Mouse (Mus musculus) testis, adult 2 months (tissue): ENCODE data around the gene Pik3ip1. TPM values are rescaled to one million over a fixed set of nuclear protein-coding genes. Genes with fewer than 3 reads are reported as not detected.

Experiments
- H3K27ac ChIP-seq: fragments of 200-500 bp; 2 replicates; pipeline ENCODE4 v1.5.1; 2012; ENCODE audit warnings: low read depth, low read length; ENCODE audit not compliant: control insufficient read depth, insufficient read depth
- H3K27me3 ChIP-seq: fragments of 200-500 bp; 2 replicates; pipeline ENCODE4 v1.6.1; 2012; ENCODE audit warnings: mild to moderate bottlenecking, low read length, moderate library complexity; ENCODE audit not compliant: control insufficient read depth, insufficient read depth
- H3K36me3 ChIP-seq: fragments of 200-500 bp; 2 replicates; pipeline ENCODE4 v1.6.1; 2012; ENCODE audit warnings: mild to moderate bottlenecking, low read length; ENCODE audit not compliant: control insufficient read depth, insufficient read depth
- H3K4me1 ChIP-seq: fragments of 200-500 bp; 2 replicates; pipeline ENCODE4 v1.6.1; 2012; ENCODE audit warnings: low read length; ENCODE audit not compliant: control insufficient read depth, insufficient read depth
- H3K4me3 ChIP-seq: fragments of 200-500 bp; 2 replicates; pipeline ENCODE4 v1.5.1; 2012; ENCODE audit warnings: low read depth, mild to moderate bottlenecking, low read length, moderate library complexity, mixed read lengths; ENCODE audit not compliant: control insufficient read depth
- CTCF ChIP-seq: fragments of 200-500 bp; IDR thresholded peaks from 2 replicates; pipeline ENCODE4 v1.5.1; 2012; ENCODE audit warnings: low read depth, mild to moderate bottlenecking, inconsistent platforms, low read length, moderate library complexity; ENCODE audit not compliant: control insufficient read depth, insufficient read depth, insufficient replicate concordance
- POLR2A ChIP-seq: fragments of 200-500 bp; IDR thresholded peaks from 2 replicates; pipeline ENCODE4 v1.6.1; 2012; ENCODE audit warnings: low read depth, mild to moderate bottlenecking, inconsistent platforms, low read length, moderate library complexity; ENCODE audit not compliant: control insufficient read depth
- polyA plus RNA-seq: library from polyadenylated mRNA; depleted of rRNA; stranded (reverse); fragments of >200 nt; gene quantifications from 2 replicates; pipeline ENCODE4 v1.2.3, GENCODE M21; 2012

Pik3ip1 gene
- polyA plus RNA-seq, 1 experiment, result 146 TPM

- TF ChIP-seq POLR2A, result no peak
- no peak for TF ChIP-seq CTCF
- Histone ChIP-seq H3K27me3 (no peaks in the 10 kb centered on the region), H3K27ac (no peak overlapping the region), H3K4me3 (no peak overlapping the region), H3K36me3 (no peaks in the 10 kb centered on the region), H3K4me1 (peaks cover 15% of the 10 kb centered on the region)
Measured at GRCm38 (mm10) chr11:3370162-3370561, 40.0 kb downstream of the Pik3ip1 start.

GRCm38 (mm10) chr11:3370928-3371598, 40.9 kb downstream of the Pik3ip1 start:
- no peaks in the 10 kb centered on the region for H3K27me3 ChIP-seq
- H3K36me3 ChIP-seq, result no peaks in the 10 kb centered on the region
- H3K27ac ChIP-seq, result no peak overlapping the region
- no peak for TF ChIP-seq CTCF
- TF ChIP-seq POLR2A, result no peak
- peak overlapping the region; percentile 53 for H3K4me3 ChIP-seq
- peaks cover 15% of the 10 kb centered on the region for H3K4me1 ChIP-seq

GRCm38 (mm10) chr11:3371599-3372295, 41.5 kb downstream of the Pik3ip1 start:
- TF ChIP-seq POLR2A, result no peak
- TF ChIP-seq CTCF, result no peak
- H3K27ac ChIP-seq, result no peak overlapping the region
- peaks cover 15% of the 10 kb centered on the region for H3K4me1 ChIP-seq

DNA sequence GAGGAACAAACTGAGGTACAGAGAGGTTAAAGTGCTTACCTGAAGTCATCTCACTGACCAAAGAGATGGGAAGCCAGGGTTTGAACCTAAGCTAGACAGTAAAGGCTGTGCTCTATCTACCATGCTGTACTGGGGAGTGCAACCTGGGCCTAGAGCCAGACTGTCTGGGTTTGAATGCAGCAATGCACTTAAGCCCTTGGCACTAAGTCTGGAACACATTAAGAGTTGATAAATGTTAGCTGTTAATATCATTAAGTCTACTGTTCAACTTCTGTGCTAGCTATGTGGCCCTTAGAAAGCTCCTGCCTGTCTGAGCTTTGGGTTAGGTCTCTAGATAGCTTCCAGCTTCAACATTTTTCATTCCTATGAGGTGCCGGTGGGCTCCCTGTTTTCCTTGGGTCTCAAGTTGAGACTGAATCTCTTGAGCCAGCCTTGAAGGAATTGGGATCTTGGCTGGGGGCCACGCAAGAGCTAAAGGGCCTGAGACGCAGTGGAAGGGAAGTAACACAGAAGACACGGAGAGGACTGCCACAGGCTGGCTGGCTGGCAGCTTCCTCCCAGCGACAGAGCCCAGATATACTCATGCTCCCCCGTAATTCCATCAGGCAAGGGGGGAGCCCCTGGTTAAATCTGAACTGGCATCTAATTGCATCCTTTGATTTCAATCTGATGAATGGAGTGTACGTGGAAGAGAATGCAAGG, 43.5 kb downstream of the Pik3ip1 start:
- no peak overlapping the region for H3K4me3 ChIP-seq
- H3K36me3 ChIP-seq, result no peaks in the 10 kb centered on the region
- peaks cover 15% of the 10 kb centered on the region for H3K4me1 ChIP-seq
- no peak overlapping the region for H3K27ac ChIP-seq
- no peak for TF ChIP-seq CTCF
- no peak for TF ChIP-seq POLR2A
- H3K27me3 ChIP-seq, result no peaks in the 10 kb centered on the region

More at GRCm38 (mm10) chr11:3371599-3372295, 41.5 kb downstream of the Pik3ip1 start:
- peak overlapping the region; percentile 53 for H3K4me3 ChIP-seq
- no peaks in the 10 kb centered on the region for H3K27me3 ChIP-seq
- H3K36me3 ChIP-seq, result no peaks in the 10 kb centered on the region

DNA sequence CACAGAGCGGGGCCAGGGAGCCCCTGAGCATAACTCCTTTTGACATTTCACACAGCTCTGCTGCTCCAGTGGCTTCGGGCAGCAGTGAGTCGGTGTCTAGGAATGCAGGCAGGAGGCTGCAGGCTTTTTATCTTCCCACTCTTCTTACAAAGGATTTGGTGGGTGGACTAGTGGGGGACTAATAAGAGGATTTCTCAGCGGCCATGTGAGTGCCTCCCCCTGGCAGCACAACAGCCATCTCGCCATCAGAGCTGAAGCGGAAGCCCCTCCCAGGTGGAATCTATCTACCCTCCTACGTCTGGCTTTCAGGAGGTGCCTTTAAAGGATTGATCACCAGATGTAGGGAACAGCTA, 44.1 kb downstream of the Pik3ip1 start:
- Histone ChIP-seq H3K36me3 (no peaks in the 10 kb centered on the region), H3K4me1 (peaks cover 11% of the 10 kb centered on the region), H3K4me3 (no peak overlapping the region), H3K27ac (no peak overlapping the region), H3K27me3 (no peaks in the 10 kb centered on the region)
- TF ChIP-seq POLR2A (no peak), CTCF (no peak)

DNA sequence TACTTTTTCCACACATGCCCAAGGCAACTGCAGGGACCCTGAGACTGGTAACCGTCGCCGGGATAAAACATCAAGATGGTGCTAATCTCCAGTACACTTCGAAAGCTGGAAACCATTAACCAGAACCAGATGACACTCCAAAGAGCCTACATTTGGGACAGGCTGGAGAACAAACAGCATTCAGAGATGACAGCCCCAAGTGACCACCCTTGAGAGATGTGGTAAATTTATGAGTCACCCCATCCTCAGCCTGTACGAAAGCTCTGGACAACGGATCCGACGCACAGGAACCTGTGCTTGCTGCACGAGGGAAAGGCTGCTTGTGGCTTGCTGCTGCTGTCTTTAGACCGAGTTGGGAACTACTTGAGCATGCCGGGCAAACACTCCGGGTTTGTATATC, 44.5 kb downstream of the Pik3ip1 start:
- H3K4me1 ChIP-seq, result peaks cover 10% of the 10 kb centered on the region
- H3K27ac ChIP-seq, result no peak overlapping the region
- no peaks in the 10 kb centered on the region for H3K36me3 ChIP-seq
- TF ChIP-seq CTCF (no peak), POLR2A (no peak)
- H3K4me3 ChIP-seq, result no peak overlapping the region
- no peaks in the 10 kb centered on the region for H3K27me3 ChIP-seq

DNA sequence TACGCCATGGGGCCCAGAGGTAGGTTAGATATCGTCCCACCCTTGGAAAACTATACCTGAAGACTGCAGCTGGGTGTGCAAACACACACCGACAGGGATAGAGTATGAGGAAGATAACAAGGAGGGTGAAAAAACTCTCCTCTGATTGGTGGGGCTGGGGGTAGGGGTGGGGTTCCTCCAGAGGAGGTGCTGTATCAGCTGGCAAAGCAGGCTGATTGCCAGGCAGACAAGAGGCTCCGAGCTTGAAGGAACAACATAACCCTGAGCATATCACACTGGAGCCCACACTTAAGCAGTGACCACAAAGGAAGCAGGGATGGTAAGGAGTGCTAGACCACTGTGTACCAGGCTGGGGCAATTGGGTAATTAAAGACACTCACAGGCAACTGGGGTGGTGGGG, 49.2 kb downstream of the Pik3ip1 start:
- H3K36me3 ChIP-seq, result no peaks in the 10 kb centered on the region
- H3K27me3 ChIP-seq, result no peaks in the 10 kb centered on the region
- no peak overlapping the region for H3K4me3 ChIP-seq
- H3K4me1 ChIP-seq, result no peaks in the 10 kb centered on the region
- no peak for TF ChIP-seq CTCF
- no peak for TF ChIP-seq POLR2A
- no peak overlapping the region for H3K27ac ChIP-seq
